Mouse (Mus musculus) forebrain, embryonic 16.5 days (tissue): ENCODE measurements around the gene Tet1. TPM values are rescaled to one million over a fixed set of nuclear protein-coding genes. Genes with fewer than 3 reads are reported as not detected.

Experiments used
- ATAC-seq: fragments of 200-750 bp; cut with Nextera tagmentation; 2 replicates; pipeline ENCODE4 v1.8.0; 2017; ENCODE audit warnings: mild to moderate bottlenecking, moderate library complexity
- H3K27ac ChIP-seq: fragments of 300-500 bp; sonication (generic); 2 replicates; pipeline ENCODE4 v1.5.1; 2014; ENCODE audit warnings: low read length, control low read depth
- H3K27me3 ChIP-seq: fragments of 300-500 bp; sonication (generic); replicated peaks from 2 replicates; pipeline ENCODE4 v1.6.1; 2014; ENCODE audit warnings: low read length; ENCODE audit not compliant: control insufficient read depth, insufficient read depth
- H3K36me3 ChIP-seq: fragments of 300-500 bp; sonication (generic); 2 replicates; pipeline ENCODE4 v1.6.1; 2014; ENCODE audit not compliant: control insufficient read depth, insufficient read depth
- H3K4me1 ChIP-seq: fragments of 300-500 bp; sonication (generic); replicated peaks from 2 replicates; pipeline ENCODE4 v1.6.1; 2014; ENCODE audit warnings: low read length; ENCODE audit not compliant: control insufficient read depth, insufficient read depth
- H3K4me2 ChIP-seq: fragments of 300-500 bp; sonication (generic); 2 replicates; pipeline ENCODE4 v1.6.1; 2014; ENCODE audit warnings: mild to moderate bottlenecking, low read length, control low read depth
- H3K4me3 ChIP-seq: fragments of 300-500 bp; sonication (generic); replicated peaks from 2 replicates; pipeline ENCODE4 v1.5.1; 2014; ENCODE audit warnings: mild to moderate bottlenecking, low read length, control low read depth
- H3K9ac ChIP-seq: fragments of 300-500 bp; sonication (generic); replicated peaks from 2 replicates; pipeline ENCODE4 v1.6.1; 2014; ENCODE audit warnings: low read depth, low read length, control low read depth
- H3K9me3 ChIP-seq: fragments of 300-500 bp; sonication (generic); 2 replicates; pipeline ENCODE4 v1.6.1; 2016; ENCODE audit warnings: low read length; ENCODE audit not compliant: control insufficient read depth
- WGBS: fragments of 180-500 bp; shearing (Covaris S2); extraction: QIAGEN DNeasy Blood & Tissue Kit; methylation state at CpG from one replicate; pipeline ENCODE4 v1.1.7; 2014; 5-methylcytosine and 5-hydroxymethylcytosine counted together
- polyA plus RNA-seq: library from polyadenylated mRNA; unstranded; fragments of >200 nt; fragmentation: Nextera tagmentation; extraction: Ambion mirVana; gene quantifications from 2 replicates; pipeline ENCODE4 v1.2.1, GENCODE M21; 2015

Tet1 gene
- polyA plus RNA-seq, 1 experiment from 2014 or later: 41.5 TPM

- Histone ChIP-seq H3K4me3 (no peak overlapping the region), H3K9me3 (no peaks in the 10 kb centered on the region), H3K36me3 (no peaks in the 10 kb centered on the region), H3K27ac (no peak overlapping the region), H3K4me2 (no peak overlapping the region), H3K9ac (no peak overlapping the region), H3K27me3 (no peaks in the 10 kb centered on the region), H3K4me1 (peaks cover 14% of the 10 kb centered on the region)
- ATAC-seq: no peak; the same call in 1 of the 2 replicates
- WGBS: 9% methylated on average over 9 of the region's 9 CpGs
These were observed 24.8 kb downstream of the Tet1 start for GRCm38 (mm10) chr10:62883933-62884372.

DNA sequence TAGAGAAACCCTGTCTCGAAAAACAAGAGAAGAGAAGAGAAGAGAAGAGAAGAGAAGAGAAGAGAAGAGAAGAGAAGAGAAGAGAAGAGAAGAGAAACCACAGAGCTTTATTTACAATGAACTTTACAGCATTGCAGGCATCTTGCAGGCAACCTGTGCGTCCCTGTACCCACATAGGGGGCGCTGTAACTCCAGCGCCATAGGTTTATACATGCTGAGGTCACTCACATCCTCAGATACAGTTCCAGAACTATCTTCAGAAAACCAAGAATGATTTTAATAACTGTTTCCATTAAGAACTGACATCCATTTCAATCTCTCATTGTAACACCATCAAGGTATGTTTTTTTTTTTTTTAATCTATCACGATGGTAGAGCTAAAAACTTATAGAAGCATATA is 27.6 kb downstream of the Tet1 start:
- 43% methylated on average over 5 of the region's 5 CpGs for WGBS
- Histone ChIP-seq H3K27ac (no peak overlapping the region), H3K4me3 (no peak overlapping the region), H3K36me3 (no peaks in the 10 kb centered on the region), H3K4me2 (no peak overlapping the region), H3K9me3 (no peaks in the 10 kb centered on the region), H3K27me3 (no peaks in the 10 kb centered on the region), H3K4me1 (peaks cover 2% of the 10 kb centered on the region; the same call in 1 of the 2 replicates), H3K9ac (no peak overlapping the region)
- ATAC-seq: no peak

DNA sequence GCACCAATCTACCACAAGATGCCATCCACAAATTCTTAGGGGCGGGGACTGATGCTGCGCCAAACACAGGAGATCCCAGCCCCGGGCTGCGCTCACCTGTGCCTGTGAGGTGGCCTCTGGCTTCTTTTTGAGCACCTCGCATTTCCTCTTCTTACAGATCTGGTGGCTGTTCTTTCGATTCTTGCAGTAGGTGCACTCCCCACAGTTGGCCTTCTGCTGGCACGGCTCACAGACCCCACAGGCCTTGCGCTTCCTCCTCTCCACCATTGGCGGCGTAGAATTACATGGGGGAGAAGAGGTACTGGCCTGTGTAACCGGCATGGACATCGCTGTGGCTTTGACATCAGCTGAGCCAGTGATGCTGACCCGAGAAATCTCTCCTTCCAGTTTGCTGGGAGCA is 30.7 kb downstream of the Tet1 start:
- no peaks in the 10 kb centered on the region for H3K27me3 ChIP-seq
- H3K36me3 ChIP-seq: no peaks in the 10 kb centered on the region
- no peak overlapping the region for H3K4me3 ChIP-seq
- no peak overlapping the region for H3K9ac ChIP-seq
- 91% methylated on average over 13 of the region's 13 CpGs for WGBS
- H3K4me1 ChIP-seq: no peaks in the 10 kb centered on the region
- no peak overlapping the region for H3K27ac ChIP-seq
- ATAC-seq: no peak
- no peaks in the 10 kb centered on the region for H3K9me3 ChIP-seq
- H3K4me2 ChIP-seq: no peak overlapping the region

- no peak for ATAC-seq
- H3K9me3 ChIP-seq: no peaks in the 10 kb centered on the region
- H3K4me3 ChIP-seq: no peak overlapping the region
- H3K4me2 ChIP-seq: no peak overlapping the region
- H3K4me1 ChIP-seq: no peaks in the 10 kb centered on the region
- WGBS: 97% methylated on average over 4 of the region's 4 CpGs
- no peaks in the 10 kb centered on the region for H3K36me3 ChIP-seq
- no peaks in the 10 kb centered on the region for H3K27me3 ChIP-seq
- no peak overlapping the region for H3K27ac ChIP-seq
- no peak overlapping the region for H3K9ac ChIP-seq
These were observed 33.2 kb downstream of the Tet1 start for GRCm38 (mm10) chr10:62875565-62875964.

- no peak overlapping the region for H3K27ac ChIP-seq
- H3K27me3 ChIP-seq: no peaks in the 10 kb centered on the region
- no peaks in the 10 kb centered on the region for H3K36me3 ChIP-seq
- H3K4me3 ChIP-seq: no peak overlapping the region
- 92% methylated on average over 4 of the region's 4 CpGs for WGBS
- H3K4me2 ChIP-seq: no peak overlapping the region
- ATAC-seq: no peak
- H3K9me3 ChIP-seq: no peaks in the 10 kb centered on the region
- H3K9ac ChIP-seq: no peak overlapping the region
- no peaks in the 10 kb centered on the region for H3K4me1 ChIP-seq
These were observed 34.0 kb downstream of the Tet1 start for GRCm38 (mm10) chr10:62874828-62875227.

GRCm38 (mm10) chr10:62866035-62866791 is 42.6 kb downstream of the Tet1 start:
- H3K4me3 ChIP-seq: peak overlapping the region; percentile 65
- ATAC-seq: peak; percentile 16; the same call in 1 of the 2 replicates
- peak overlapping the region; percentile 75 for H3K4me2 ChIP-seq
- peak overlapping the region; percentile 96 for H3K27ac ChIP-seq
- H3K36me3 ChIP-seq: no peaks in the 10 kb centered on the region
- H3K4me1 ChIP-seq: peaks cover 31% of the 10 kb centered on the region
- H3K9ac ChIP-seq: peak overlapping the region; percentile 88
- WGBS: 8% methylated on average over 11 of the region's 11 CpGs
- H3K27me3 ChIP-seq: no peaks in the 10 kb centered on the region
- no peaks in the 10 kb centered on the region for H3K9me3 ChIP-seq

- Histone ChIP-seq H3K4me1 (peaks cover 31% of the 10 kb centered on the region), H3K36me3 (no peaks in the 10 kb centered on the region), H3K9ac (peak overlapping the region; percentile 88), H3K27ac (peak overlapping the region; percentile 96), H3K27me3 (no peaks in the 10 kb centered on the region), H3K9me3 (no peaks in the 10 kb centered on the region), H3K4me2 (peak overlapping the region; percentile 75), H3K4me3 (peak overlapping the region; percentile 65)
- WGBS: 1% methylated on average over 28 of the region's 28 CpGs
- peak; percentile 98 for ATAC-seq
These were observed 43.4 kb downstream of the Tet1 start for GRCm38 (mm10) chr10:62865167-62866034.

GRCm38 (mm10) chr10:62863563-62863962 is 45.2 kb downstream of the Tet1 start:
- WGBS: 28% methylated on average over 3 of the region's 3 CpGs
- no peaks in the 10 kb centered on the region for H3K36me3 ChIP-seq
- H3K4me2 ChIP-seq: peak overlapping the region; percentile 69
- H3K27me3 ChIP-seq: no peaks in the 10 kb centered on the region
- peaks cover 31% of the 10 kb centered on the region for H3K4me1 ChIP-seq
- H3K4me3 ChIP-seq: peak overlapping the region; percentile 39
- no peaks in the 10 kb centered on the region for H3K9me3 ChIP-seq
- H3K9ac ChIP-seq: peak overlapping the region; percentile 42
- no peak overlapping the region for H3K27ac ChIP-seq
- ATAC-seq: no peak

- Histone ChIP-seq H3K9me3 (no peaks in the 10 kb centered on the region), H3K9ac (no peak overlapping the region), H3K27ac (no peak overlapping the region), H3K4me1 (peaks cover 32% of the 10 kb centered on the region), H3K27me3 (no peaks in the 10 kb centered on the region), H3K4me3 (no peak overlapping the region), H3K36me3 (no peaks in the 10 kb centered on the region), H3K4me2 (no peak overlapping the region)
- no peak for ATAC-seq
- WGBS: 94% methylated on average over 1 of the region's 1 CpGs
These were observed 46.4 kb downstream of the Tet1 start for GRCm38 (mm10) chr10:62862435-62862834.
